Mouse (Mus musculus) spleen, adult 12 weeks (tissue): ENCODE measurements around the gene Aldh3a1.
"Not testable (repeated sequence)": the region's sequence is repeated elsewhere in the genome, so short reads cannot be mapped to it uniquely, and the experiment has no call there.

Experiments
- DNase-seq: peaks from one replicate; pipeline ENCODE4 v3.0.0; 2022; ENCODE audit warnings: low spot score

Gene Aldh3a1

DNA sequence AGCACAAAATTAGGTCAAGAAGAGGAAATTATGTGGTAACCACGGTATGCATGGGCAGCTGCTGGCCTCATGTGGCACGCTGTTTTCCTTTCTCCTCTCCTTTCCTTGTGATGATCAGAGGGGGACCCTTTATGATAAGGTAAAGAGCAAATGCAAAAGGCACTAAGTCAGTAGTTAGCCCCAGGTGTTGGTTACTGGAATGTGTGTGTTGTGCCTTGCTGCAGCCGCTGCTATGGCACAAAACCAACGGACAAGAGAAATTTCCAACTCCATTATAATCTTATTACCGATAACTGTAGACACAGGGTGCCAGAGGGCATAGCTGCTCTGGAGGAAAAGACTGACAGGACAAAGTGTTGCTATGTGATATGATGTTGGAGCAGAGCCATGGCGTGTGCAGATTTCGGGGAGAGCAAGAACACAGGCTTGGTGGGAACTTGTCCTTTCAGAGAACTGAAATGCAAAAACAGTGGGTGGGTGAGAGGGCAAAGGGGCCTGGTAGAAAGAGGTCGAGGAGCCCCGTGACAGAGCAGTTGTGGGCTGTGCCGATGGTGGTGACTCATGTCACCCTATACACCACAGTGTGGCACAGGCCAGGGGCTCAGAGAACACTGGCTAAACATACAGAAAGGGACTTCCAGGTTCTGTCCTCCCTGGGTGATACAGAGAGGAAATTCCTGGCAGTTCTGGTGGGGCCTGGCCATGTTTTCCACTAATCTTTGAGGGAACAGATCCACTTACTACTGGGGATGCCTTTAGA lies at the start of gene Aldh3a1:
TSS of gene Aldh3a1 (plus strand) at position 51 of the 760 bp plus-strand sequence.
- DNase-seq = no peak

DNA sequence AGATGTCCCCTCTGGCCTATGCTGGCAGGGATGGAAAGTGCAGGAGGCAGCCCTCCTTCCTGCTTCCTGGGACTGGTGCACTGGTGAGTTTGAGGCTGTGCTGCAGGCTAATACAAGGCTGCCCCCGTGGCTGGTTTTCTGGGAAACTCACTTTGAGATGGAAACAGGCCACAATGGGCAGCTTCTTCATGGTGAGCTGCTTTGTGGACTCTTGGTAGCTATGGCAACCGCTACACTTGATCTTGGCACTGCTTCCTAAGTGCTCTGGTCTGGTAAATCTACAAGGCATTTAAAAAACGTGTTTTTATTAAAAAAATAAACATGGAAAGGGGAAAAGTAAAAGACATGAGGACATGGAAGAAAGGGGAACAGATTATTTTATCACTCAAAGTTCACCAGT lies 49.2 kb upstream of the Aldh3a1 start:
- no peak for DNase-seq

DNA sequence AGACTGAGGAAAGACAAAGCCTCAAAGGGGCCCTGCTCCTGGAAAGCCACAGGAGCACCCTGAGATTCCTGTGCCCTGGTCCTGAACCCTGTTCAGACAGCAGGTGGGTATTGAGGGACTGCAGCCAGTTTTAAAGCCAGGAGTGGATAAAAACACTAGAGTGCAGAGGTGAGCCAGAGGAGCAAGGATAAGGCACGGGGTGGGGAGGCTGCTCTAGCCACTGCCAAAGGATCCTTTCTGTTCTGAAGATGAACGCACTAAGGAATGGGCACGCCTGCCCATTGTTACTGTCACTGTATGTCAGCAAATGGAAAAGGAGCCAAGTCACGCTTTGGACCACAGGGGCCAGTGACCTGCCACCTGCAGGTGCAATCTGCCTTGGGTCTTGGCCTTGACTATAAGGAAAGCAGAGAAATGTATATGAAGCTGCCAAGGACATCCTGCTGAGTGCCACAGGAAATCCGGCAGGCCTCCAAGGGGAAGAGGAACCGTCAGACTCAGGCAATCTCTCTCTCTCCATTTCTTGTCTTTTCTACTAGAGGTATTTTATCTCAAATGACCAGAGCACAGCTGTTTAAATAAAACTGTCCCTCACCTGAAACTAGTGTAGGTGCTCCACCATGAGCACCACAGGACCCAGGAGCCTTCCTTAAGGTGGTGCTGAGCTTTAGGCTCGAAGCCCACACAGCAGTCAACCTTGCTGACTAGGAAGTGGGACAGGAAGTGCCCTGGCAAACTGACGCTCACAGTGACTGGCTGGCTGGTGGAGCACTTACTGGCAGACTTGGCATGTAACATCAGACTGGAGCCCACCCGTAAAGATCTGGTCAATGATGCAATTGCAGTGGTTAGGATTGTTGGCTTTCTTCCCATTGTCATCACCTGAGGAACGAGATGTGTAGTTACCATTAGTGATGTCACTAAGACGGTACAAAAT lies 47.3 kb upstream of the Aldh3a1 start:
- DNase-seq = no peak

DNA sequence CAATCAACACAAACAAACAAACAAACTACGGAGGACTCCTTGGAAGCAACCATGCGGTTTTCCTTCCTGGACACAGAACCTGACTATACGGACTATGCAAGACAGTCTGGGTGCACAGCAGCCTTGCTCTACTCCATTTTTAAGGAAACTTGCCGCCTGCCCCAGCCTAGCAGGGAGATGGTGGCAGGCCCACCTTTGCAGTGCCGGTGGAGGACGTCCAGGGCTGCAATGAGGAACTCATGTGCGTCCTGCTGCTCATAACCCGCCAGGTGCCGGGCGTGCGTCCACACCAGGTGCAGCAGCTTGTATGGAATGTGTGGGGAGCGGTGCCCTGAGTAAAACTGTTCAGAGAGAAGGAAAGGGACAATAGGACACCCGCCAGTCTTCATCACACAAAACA lies 46.2 kb upstream of the Aldh3a1 start:
- DNase-seq = no peak

DNA sequence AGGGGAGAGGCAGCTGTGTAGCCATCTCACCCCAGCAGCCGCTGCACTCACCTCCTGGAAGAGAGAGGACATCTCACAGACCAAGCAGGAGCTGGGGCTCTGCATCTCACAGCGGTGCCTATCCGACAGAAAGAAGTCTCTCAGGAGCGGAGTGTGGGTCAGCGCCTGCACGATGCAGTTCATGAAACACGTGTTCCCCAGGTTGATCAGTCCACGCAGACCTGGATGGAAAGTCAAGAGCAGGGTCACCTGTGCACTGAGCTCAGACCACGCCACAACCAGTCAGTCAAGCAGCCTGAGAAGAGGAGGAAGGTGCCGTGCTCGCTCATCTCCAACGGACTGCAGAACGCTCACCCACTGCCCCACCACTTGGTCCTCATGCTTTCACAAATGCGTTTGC lies 44.6 kb upstream of the Aldh3a1 start:
- no peak for DNase-seq

DNA sequence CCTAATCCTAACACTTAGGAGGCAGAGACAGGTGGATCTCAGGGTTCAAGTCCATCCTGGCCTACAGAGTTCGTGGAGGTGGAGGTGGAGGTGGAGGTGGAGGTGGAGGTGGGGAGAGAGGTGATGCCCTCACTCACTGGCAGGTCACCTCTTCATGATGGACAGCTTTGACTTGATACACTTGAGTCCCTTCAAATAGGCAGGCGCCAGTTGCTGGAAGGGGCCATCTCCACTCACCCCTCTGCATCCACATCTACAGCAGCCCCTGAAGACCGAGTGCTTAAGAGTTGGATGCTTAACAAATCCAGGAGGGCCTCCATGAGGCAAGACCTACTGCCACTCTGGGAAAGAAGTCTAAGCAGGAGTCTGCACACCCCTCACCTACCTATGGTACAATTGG lies 44.0 kb upstream of the Aldh3a1 start:
- DNase-seq = no peak

DNA sequence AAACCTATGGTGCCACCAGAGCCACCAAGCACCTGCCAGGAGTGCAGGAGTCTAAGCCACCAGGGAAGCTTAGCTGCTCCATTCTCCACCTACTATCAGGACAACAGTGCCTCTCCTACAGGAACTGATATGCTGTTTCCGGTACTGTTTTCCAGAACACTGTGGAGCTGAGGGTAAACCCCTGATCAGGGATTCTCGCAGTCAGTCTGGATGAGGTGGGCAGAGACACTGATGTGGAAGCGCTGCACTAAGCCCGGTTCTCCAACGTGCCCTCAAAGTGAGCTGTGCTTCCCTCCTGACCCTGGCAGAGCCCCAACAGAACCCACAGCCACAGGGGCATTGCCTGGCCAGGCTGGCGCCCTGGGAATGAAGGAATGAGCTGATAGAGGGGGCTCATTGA lies 43.0 kb upstream of the Aldh3a1 start:
- no peak for DNase-seq

DNA sequence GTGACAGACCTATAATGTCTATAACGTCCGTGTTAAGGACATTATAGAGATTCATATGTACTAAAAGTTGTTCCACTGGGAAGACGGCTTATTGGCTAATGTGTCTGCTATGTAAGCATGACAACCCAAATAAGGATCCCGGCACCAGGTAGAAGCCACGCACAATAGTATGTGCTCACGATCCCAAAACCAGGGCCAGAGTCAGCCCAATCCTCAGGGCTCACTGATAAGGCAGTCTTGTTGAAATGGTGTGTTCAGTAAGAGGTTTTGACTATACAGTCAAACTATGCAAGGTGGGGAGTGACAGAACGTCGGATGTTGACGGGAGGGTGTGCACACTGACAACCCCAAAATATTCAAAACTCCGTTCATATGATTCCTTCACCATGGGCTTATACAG lies 42.5 kb upstream of the Aldh3a1 start:
- DNase-seq = no peak

DNA sequence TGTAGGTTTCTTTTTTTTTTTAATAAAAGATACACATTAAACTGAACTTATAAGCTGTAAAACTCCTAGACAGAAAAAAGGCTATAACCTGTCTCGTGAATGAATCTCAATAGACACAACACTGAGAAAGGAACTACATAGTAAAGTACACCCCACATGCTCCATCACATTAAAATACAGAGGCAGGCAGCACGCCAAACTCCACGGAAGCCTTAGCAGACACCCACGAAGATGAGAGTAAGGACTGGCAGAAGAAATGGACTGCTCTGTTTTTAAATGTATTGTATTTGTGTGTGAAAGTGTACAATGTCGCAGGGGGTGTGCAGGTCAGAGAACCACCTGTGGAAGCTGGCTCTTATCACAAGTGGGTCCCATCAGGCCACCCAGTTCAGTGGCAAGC lies 37.2 kb upstream of the Aldh3a1 start:
- no peak for DNase-seq

DNA sequence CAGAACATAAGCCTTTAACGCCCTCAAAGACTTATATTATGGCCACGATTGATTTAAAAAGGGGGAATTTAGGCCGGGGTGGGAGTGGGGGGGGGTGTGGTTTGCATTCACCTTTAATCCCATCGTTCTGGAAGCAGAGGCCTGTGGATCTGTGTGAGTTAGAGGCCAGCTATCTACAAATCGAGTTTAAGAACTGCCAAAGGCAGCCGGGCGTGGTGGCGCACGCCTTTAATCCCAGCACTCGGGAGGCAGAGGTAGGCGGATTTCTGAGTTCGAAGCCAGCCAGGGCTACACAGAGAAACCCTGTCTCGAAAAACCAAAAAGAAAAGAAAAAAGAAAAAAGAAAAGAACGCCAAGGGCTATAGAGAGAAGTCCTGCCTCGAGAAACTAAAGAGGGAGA lies 33.9 kb upstream of the Aldh3a1 start:
- not testable (repeated sequence) for DNase-seq

DNA sequence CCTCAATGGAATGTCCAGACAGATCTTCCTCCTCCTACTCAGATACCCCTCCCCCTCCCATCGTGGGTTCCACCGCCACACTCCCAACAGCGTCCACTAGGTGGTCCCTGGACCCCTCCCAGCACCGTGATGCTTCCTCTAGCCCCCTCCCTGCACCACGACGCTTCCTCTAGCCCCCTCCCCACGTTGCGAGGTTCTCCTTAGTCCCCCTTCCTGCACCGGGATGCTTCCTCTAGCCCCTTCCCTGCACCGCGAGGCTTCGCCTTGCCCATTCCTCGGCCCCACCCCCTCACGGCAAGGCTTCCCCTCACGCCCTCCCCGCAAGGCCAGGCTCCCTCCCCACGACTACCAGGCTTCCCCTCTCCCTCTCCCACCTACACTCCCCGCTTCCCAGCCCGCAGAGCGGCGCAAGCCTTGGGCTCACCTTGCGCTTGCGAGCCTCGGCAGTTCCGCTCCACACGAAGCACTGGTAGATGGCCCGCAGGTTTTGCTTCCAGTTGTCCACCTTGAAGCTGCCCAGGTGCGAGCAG lies 33.0 kb upstream of the Aldh3a1 start:
- no peak for DNase-seq

DNA sequence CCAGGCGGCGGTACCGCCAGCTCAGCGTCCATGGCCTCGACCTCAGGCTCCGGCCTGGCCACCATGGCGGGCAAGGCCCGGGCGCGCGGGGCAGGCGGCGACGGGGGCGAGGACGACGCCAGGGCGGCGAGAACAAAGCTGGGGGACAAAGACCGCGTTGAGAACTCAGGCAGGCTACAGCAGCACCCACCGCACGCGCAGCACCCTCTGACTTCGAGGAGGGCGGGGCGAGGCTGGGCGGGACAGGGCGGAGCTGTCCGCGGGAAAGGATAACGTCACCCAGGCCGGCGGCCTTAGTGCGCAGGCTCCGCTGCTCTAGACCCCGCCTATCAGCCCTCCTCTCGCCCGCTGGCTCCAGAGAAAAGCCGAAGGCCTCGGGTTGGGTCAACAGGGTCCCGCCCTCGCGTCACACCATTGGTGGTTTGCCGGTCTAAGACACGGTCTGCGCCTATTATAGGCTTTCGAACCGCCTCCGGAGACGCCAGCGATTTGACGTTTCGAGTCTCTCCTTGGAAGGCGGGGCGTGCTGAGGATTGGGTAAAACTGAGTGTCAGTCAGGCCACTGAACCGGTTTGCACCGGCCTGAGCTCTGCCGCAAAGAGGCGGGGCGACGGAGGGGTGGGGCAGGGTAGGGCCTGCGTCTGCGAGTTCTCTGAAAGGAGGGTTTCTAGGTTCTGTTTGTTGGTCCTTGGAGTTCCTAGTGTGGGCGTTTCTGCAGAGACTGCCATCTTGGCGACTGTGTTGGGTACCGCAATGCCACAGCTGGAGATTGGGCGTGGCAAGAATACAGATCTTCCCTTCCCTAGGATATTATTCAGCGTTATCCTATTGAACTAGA lies 32.3 kb upstream of the Aldh3a1 start, which contains the start of gene Usp22:
TSS of gene Usp22 (minus strand) at position 235 of the 838 bp plus-strand sequence.
- peak; percentile 97 for DNase-seq

DNA sequence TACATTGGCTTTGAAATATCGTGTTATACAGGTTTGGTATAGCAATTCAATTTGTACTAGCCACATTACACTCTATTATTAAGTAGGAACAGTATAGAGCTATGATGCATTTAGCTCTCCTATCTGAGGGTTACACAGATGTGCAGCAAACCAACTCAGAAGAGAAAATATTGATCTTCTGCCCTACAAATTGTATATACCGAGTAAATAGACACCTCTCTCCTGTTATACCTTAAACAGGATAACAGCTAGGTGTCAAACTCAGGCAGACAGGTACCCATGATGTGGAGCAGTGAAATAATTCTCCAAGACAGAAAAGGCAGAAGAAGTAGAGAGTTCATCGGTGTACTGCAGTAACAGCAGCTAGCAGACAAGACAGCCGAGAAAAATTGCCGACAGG lies 31.6 kb upstream of the Aldh3a1 start:
- DNase-seq = no peak

DNA sequence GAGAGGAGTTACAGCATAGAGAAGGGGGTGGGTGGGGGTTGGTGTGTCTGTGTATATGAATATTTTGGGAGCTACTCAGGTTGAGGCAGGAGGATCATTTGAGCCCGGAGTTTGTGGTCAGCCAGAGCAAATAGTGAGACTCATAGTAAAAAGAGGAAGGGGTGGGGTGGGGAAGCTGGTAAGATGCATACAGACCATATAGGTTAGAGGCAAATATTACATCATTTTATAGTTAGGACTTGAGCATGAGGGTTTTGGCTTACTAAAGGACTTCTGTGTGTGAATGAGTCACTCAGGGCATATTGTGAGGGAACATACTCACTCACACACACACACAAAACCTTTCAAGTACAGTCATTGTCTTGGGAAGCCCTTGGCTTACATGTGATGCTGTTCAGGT lies 31.0 kb upstream of the Aldh3a1 start:
- DNase-seq = no peak

DNA sequence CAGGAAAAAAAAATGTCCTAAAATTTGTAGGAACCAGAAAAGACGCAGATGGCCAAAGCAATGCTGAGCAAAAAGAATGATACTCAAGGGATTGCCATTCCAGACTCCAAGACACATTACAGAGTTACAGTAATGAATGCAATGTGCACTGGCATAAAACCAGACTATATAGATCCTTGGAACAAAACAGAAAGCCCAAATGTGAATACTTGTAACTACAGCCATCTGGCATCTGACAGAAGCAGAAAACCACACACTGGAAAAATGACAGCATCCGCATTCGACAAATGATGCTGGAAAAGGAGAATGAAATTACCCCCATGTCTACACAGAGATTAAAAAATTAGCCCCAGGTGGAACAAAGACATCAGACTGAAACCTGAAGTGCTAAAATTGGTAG lies 27.0 kb upstream of the Aldh3a1 start:
- DNase-seq = no peak

DNA sequence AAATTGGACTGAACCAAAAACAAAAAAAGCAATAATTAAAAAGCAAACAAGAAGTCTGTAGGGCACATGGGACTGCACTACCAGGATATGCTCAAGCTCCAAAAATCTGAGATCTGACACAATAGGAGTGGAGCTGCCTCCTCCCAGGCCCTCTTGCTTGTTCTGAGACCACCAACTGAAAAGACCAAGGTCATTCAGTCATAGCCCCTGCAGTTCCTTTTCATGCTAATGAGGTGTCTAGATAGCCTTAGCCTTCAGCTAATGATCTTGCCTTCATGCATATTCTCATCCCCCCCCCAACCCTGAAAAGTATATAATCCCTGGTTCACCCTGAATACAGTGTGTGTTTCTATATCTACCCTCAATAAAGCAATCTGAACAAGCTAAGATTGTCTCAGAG lies 25.7 kb upstream of the Aldh3a1 start:
- no peak for DNase-seq

DNA sequence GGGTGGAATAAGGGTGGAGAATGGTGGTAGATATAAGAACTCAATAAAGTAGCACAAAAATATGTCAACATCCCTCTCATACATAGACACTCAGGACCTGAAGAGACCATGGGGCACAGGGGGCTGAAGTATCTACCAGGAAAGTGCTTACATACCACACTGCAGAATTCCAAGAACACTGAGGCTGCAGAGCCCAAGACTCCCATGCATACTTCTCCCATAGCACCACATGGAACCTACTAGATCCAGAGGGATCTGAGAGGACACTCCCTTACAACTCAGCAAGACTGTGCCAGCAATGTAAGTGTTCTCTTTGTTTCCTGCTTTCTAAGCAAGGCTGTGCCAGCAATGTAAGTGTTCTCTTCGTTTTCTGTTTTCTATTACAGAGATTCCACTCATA lies 23.5 kb upstream of the Aldh3a1 start:
- DNase-seq = no peak

DNA sequence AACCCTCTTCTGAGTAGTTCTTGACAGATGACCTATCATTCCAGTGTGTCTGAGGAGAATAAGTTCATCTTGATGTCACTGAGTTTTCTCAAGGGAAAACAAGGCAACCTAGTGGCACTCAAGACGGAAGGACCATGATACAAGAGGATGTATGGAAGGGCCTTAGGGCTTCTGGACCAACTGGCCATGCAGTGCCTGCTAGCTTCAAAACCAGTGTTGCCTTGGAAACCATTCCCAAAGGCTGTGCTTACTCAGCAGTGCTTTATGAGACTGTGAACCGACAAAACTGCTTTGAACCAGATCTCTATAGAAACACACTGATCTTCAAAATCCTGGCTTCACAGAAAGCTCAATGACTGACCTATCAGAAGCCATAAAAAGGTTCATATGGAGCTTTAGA lies 16.6 kb upstream of the Aldh3a1 start:
- no peak for DNase-seq

DNA sequence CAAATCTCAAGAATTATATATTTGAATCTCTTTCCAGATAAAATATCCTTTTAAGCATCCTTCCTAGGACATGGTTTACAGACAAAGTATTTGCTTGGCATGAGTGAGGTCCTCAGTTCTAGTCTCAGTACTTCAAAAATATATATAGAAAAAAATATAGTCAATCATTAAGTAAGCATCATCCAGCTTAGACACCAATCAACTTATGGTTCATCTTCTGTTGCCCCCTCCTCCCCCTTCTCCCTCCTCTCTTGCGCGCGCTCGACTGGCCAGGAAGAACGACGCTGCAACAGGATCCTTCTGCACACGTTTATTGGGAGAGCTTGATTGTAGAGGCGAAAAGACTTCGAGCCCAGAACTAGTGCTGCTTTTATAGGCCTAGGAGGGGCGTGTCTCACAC lies 15.2 kb upstream of the Aldh3a1 start:
- not testable (repeated sequence) for DNase-seq

DNA sequence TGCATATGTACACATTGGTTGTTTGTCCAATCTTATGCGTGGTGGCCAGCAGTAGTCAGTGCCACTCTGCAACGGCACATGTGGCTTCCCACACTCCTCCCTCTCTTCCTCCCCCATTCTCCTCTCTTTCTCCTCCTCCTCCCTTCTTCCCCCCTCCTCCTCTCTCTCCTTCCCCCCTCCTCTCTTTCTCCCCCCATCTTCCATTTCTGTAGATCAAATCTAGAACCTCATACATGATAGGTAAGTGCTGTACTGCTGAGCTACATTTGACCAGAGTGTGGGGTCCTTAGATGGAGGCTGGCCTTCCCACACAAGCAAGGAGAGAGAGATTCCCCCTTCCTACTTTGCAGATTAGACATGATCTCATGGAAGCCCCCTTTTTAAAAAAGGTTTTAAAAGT lies 14.6 kb upstream of the Aldh3a1 start:
- DNase-seq = no peak

DNA sequence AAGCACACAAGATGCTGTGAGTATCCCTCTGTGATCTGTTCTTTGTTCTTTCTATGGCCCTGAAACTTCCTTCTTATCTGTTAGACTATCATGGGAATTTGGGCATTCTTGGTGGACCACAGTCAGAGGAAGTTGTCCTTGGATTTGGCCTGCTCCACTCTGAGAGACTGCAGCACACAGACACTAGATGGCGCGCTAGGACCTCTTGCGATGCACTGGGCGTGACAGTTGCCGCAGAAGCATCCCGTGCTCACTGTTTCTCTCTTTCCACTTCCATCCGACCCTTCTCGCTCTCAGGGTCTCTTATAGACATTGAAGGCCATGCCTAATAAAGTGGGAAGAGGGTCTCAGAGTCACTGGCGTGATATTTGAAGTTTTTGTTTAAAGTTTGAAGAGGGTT lies 13.9 kb upstream of the Aldh3a1 start:
- DNase-seq = peak; percentile 49
